Mouse (Mus musculus): ENCODE data around the gene Afap1l2. TPM values are rescaled to one million over a fixed set of nuclear protein-coding genes. Genes with fewer than 3 reads are reported as not detected.

Afap1l2 gene
- 9.5 and 11.7 TPM in 2 replicates for polyA plus RNA-seq (2015; fragmentation: Nextera tagmentation; extraction: Ambion mirVana)

GRCm38 (mm10) chr19:57007781-57008710 lies at the start of gene Afap1l2:
Afap1l2 (minus strand) TSS chr19:57008228.
- Histone ChIP-seq H3K4me2 (ENCODE audit: low read length) (peak within 1 kb of the TSS; percentile 93), H3K4me1 (ENCODE audit: control insufficient read depth, insufficient read depth, low read length) (peaks cover 8% of the 10 kb centered on the region), H3K4me3 (ENCODE audit: low read depth, low read length) (peak within 1 kb of the TSS; percentile 47), H3K9me3 (replicated peaks; ENCODE audit: control insufficient read depth, low read length, poor library complexity, severe bottlenecking) (no peaks in the 10 kb centered on the region), H3K27ac (ENCODE audit: low read length) (no peak within 1 kb of the TSS), H3K36me3 (ENCODE audit: control insufficient read depth, insufficient read depth, low read length) (no peaks in the 10 kb centered on the region), H3K9ac (ENCODE audit: low read depth, low read length) (peak within 1 kb of the TSS; percentile 54), H3K27me3 (ENCODE audit: control insufficient read depth, insufficient read depth, low read depth, low read length) (peaks cover 10% of the 10 kb centered on the region)
- 2% methylated on average over 67 of the region's 68 CpGs for WGBS
- peak; percentile 44; the same call in 1 of the 2 replicates for ATAC-seq

DNA sequence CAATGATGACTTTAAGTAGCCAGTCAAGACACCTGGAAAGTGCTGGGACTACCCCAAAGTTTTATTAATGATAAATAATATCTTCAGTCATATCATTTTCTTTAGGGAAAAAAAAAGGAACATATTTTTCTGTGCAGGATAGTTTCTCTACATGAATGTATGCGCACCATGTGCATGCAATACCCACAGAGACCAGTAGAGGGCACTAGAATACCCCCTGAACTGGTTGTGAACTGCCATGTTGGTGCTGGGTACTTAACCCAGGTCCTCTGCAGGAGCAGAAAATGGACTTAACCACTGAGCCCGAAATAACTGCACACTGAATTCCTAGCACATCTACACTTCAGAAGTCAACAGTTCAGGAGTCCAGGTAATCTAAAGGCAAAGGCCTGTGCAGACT lies 49.5 kb upstream of the Afap1l2 start:
- ATAC-seq, result no peak
- H3K9me3 ChIP-seq (replicated peaks; ENCODE audit: control insufficient read depth, low read length, poor library complexity, severe bottlenecking), result no peaks in the 10 kb centered on the region
- peaks cover 3% of the 10 kb centered on the region for H3K4me1 ChIP-seq (ENCODE audit: control insufficient read depth, insufficient read depth, low read length)
- H3K27me3 ChIP-seq (ENCODE audit: control insufficient read depth, insufficient read depth, low read depth, low read length), result no peaks in the 10 kb centered on the region
- no peak overlapping the region for H3K4me3 ChIP-seq (ENCODE audit: low read depth, low read length)
- H3K27ac ChIP-seq (ENCODE audit: low read length), result no peak overlapping the region
- 100% methylated on average over 2 of the region's 2 CpGs for WGBS
- no peak overlapping the region for H3K4me2 ChIP-seq (ENCODE audit: low read length)
- H3K9ac ChIP-seq (ENCODE audit: low read depth, low read length), result no peak overlapping the region
- peaks cover 11% of the 10 kb centered on the region for H3K36me3 ChIP-seq (ENCODE audit: control insufficient read depth, insufficient read depth, low read length)

DNA sequence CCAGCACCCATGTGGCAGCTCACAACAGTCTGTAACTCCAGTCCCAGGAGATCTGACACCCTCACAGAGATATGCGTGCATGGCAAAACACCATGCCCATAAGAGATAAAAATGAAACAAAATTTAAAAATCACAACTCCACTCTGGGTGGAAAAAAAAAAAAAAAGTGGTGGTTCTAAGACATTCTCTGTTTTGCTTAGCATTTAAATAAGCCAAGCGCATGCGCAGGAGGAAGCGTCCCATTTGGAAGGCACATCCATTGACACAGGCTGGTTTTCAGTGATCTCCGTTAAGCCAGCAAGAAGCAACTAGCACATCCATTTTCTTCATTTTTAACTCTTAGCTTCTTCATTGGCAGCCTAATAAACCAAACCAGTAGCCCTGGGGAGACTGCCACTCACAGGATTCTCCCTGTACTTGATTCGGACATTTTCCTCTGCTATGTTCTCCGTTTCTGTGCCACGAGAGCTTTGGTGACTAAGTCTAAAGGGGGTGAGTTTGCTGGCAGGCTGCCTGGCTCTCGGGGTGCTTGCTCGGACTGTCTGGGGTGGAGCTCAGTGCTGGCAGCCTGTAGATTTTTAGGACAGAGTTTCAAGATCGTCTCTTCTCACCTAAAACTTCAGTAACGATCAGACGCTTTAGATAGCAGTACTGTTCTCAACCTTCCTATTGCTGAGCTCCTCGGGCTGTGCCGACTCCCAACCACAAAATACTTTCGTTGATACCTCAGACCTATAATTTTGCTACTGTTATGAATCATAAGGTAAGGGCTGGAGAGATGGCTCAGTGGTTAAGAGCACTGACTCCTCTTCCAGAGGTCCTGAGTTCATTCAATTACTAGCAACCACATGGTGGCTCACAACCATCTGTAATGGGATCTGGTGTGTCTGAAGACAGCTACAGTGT lies 47.4 kb upstream of the Afap1l2 start:
- Histone ChIP-seq H3K4me3 (ENCODE audit: low read depth, low read length) (no peak overlapping the region), H3K27me3 (ENCODE audit: control insufficient read depth, insufficient read depth, low read depth, low read length) (no peaks in the 10 kb centered on the region), H3K9ac (ENCODE audit: low read depth, low read length) (no peak overlapping the region), H3K4me1 (ENCODE audit: control insufficient read depth, insufficient read depth, low read length) (no peaks in the 10 kb centered on the region; the same call in 1 of the 2 replicates), H3K9me3 (replicated peaks; ENCODE audit: control insufficient read depth, low read length, poor library complexity, severe bottlenecking) (no peaks in the 10 kb centered on the region), H3K27ac (ENCODE audit: low read length) (no peak overlapping the region), H3K36me3 (ENCODE audit: control insufficient read depth, insufficient read depth, low read length) (peaks cover 8% of the 10 kb centered on the region), H3K4me2 (ENCODE audit: low read length) (no peak overlapping the region)
- WGBS, result 90% methylated on average over 16 of the region's 16 CpGs
- no peak for ATAC-seq

GRCm38 (mm10) chr19:57052959-57053358 lies 44.9 kb upstream of the Afap1l2 start:
- Histone ChIP-seq H3K9me3 (replicated peaks; ENCODE audit: control insufficient read depth, low read length, poor library complexity, severe bottlenecking) (no peaks in the 10 kb centered on the region), H3K4me1 (ENCODE audit: control insufficient read depth, insufficient read depth, low read length) (peaks cover 5% of the 10 kb centered on the region; the same call in 1 of the 2 replicates), H3K27ac (ENCODE audit: low read length) (no peak overlapping the region), H3K36me3 (ENCODE audit: control insufficient read depth, insufficient read depth, low read length) (peaks cover 5% of the 10 kb centered on the region), H3K27me3 (ENCODE audit: control insufficient read depth, insufficient read depth, low read depth, low read length) (no peaks in the 10 kb centered on the region), H3K9ac (ENCODE audit: low read depth, low read length) (no peak overlapping the region), H3K4me3 (ENCODE audit: low read depth, low read length) (no peak overlapping the region), H3K4me2 (ENCODE audit: low read length) (no peak overlapping the region)
- 81% methylated on average over 8 of the region's 8 CpGs for WGBS
- ATAC-seq, result no peak

DNA sequence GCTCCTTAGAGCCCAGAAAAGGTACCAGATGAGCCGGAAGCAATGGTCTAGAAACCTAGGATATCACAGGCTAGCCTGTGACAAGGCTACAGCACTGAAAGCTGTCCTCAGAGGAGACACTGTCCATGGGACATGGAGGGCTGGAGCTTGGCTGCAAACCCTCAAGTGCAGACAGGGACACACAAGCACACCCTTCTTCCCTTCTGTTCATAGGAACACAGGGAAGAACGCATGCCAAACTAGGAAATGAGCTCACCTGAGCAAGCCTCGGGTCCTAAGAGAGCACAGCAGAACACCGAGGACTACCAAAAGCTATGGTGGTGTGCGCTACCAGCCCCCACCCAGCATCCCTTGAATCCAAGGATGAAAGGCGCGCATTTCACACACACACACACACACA lies 44.0 kb upstream of the Afap1l2 start:
- Histone ChIP-seq H3K9ac (ENCODE audit: low read depth, low read length) (no peak overlapping the region), H3K4me2 (ENCODE audit: low read length) (no peak overlapping the region), H3K4me3 (ENCODE audit: low read depth, low read length) (no peak overlapping the region), H3K36me3 (ENCODE audit: control insufficient read depth, insufficient read depth, low read length) (no peaks in the 10 kb centered on the region; the same call in 1 of the 2 replicates), H3K27me3 (ENCODE audit: control insufficient read depth, insufficient read depth, low read depth, low read length) (no peaks in the 10 kb centered on the region), H3K4me1 (ENCODE audit: control insufficient read depth, insufficient read depth, low read length) (peaks cover 5% of the 10 kb centered on the region; the same call in 1 of the 2 replicates), H3K27ac (ENCODE audit: low read length) (no peak overlapping the region), H3K9me3 (replicated peaks; ENCODE audit: control insufficient read depth, low read length, poor library complexity, severe bottlenecking) (no peaks in the 10 kb centered on the region)
- 88% methylated on average over 7 of the region's 7 CpGs for WGBS
- ATAC-seq, result no peak

- no peak for ATAC-seq
- Histone ChIP-seq H3K4me2 (ENCODE audit: low read length) (no peak overlapping the region; the same call in 1 of the 2 replicates), H3K4me3 (ENCODE audit: low read depth, low read length) (no peak overlapping the region), H3K36me3 (ENCODE audit: control insufficient read depth, insufficient read depth, low read length) (peaks cover 2% of the 10 kb centered on the region; the same call in 1 of the 2 replicates), H3K27me3 (ENCODE audit: control insufficient read depth, insufficient read depth, low read depth, low read length) (no peaks in the 10 kb centered on the region), H3K27ac (ENCODE audit: low read length) (peak overlapping the region; percentile 31), H3K9ac (ENCODE audit: low read depth, low read length) (no peak overlapping the region), H3K4me1 (ENCODE audit: control insufficient read depth, insufficient read depth, low read length) (peaks cover 5% of the 10 kb centered on the region; the same call in 1 of the 2 replicates), H3K9me3 (replicated peaks; ENCODE audit: control insufficient read depth, low read length, poor library complexity, severe bottlenecking) (no peaks in the 10 kb centered on the region)
- 31% methylated on average over 16 of the region's 16 CpGs for WGBS
These were observed 41.6 kb upstream of the Afap1l2 start for GRCm38 (mm10) chr19:57049592-57050090.

DNA sequence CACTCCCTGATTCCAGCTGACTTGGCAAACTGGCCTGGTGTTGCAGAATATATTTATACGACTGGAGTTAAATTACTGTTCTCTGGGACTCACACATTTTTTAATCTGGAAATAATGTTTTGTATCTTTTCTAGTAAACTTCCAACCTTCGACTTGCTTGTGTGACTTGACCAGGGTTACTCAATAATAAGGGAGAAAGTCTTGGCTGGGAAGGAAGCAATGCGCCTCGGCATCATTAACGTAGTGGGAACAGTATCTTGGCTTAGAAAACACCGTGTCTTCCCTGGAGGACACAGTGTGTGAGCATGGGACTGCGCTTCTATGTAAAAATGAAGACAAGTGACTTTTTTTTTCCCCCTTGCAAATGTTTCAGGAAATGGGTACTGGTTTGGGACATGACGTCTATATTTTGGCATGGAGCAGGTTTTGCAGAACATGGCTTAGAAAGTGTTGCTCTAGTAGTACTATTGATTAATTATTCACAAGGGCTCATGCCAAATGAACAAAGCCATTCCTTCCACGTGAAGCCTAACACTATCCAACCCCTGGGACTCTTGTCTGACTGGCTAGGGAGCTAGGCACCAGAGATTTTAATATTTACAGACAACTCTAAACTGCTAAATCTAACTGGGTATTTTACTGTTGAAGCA lies 39.8 kb upstream of the Afap1l2 start:
- Histone ChIP-seq H3K4me2 (ENCODE audit: low read length) (no peak overlapping the region), H3K9ac (ENCODE audit: low read depth, low read length) (no peak overlapping the region), H3K4me3 (ENCODE audit: low read depth, low read length) (no peak overlapping the region), H3K27me3 (ENCODE audit: control insufficient read depth, insufficient read depth, low read depth, low read length) (no peaks in the 10 kb centered on the region), H3K27ac (ENCODE audit: low read length) (no peak overlapping the region), H3K4me1 (ENCODE audit: control insufficient read depth, insufficient read depth, low read length) (peaks cover 5% of the 10 kb centered on the region; the same call in 1 of the 2 replicates), H3K9me3 (replicated peaks; ENCODE audit: control insufficient read depth, low read length, poor library complexity, severe bottlenecking) (no peaks in the 10 kb centered on the region), H3K36me3 (ENCODE audit: control insufficient read depth, insufficient read depth, low read length) (peaks cover 13% of the 10 kb centered on the region)
- no peak for ATAC-seq
- 82% methylated on average over 9 of the region's 9 CpGs for WGBS

GRCm38 (mm10) chr19:57039258-57039657 lies 31.2 kb upstream of the Afap1l2 start:
- Histone ChIP-seq H3K4me3 (ENCODE audit: low read depth, low read length) (no peak overlapping the region), H3K36me3 (ENCODE audit: control insufficient read depth, insufficient read depth, low read length) (peaks cover 27% of the 10 kb centered on the region), H3K4me1 (ENCODE audit: control insufficient read depth, insufficient read depth, low read length) (peaks cover 2% of the 10 kb centered on the region; the same call in 1 of the 2 replicates), H3K9me3 (replicated peaks; ENCODE audit: control insufficient read depth, low read length, poor library complexity, severe bottlenecking) (no peaks in the 10 kb centered on the region), H3K27ac (ENCODE audit: low read length) (no peak overlapping the region), H3K27me3 (ENCODE audit: control insufficient read depth, insufficient read depth, low read depth, low read length) (no peaks in the 10 kb centered on the region), H3K9ac (ENCODE audit: low read depth, low read length) (no peak overlapping the region), H3K4me2 (ENCODE audit: low read length) (no peak overlapping the region)
- ATAC-seq, result no peak
- 69% methylated on average over 6 of the region's 6 CpGs for WGBS

Measured in midbrain, embryonic 16.5 days (tissue).